Mouse (Mus musculus) small intestine, adult 2 months (tissue): ENCODE results near the gene Tgif2.

ENCODE experiments used
- CTCF ChIP-seq: fragments of 200-500 bp; IDR thresholded peaks from 2 replicates; pipeline ENCODE4 v1.5.1; 2012; ENCODE audit warnings: low read depth, mild to moderate bottlenecking, control low read depth, inconsistent platforms, low read length, moderate library complexity, mixed read lengths; ENCODE audit not compliant: insufficient replicate concordance, insufficient read length; ENCODE audit errors: extremely low read depth
- POLR2A ChIP-seq: fragments of 200-500 bp; IDR thresholded peaks from 2 replicates; pipeline ENCODE4 v1.6.1; 2012; ENCODE audit warnings: low read depth, mild to moderate bottlenecking, control low read depth, inconsistent platforms, low read length, moderate library complexity

- TF ChIP-seq CTCF (no peak), POLR2A (no peak)
These were observed 2.3 kb downstream of the Tgif2 start for GRCm38 (mm10) chr2:156841841-156842706.
